Mouse (Mus musculus): ENCODE measurements around the gene Serpina3i. TPM values are rescaled to one million over a fixed set of nuclear protein-coding genes. Genes with fewer than 3 reads are reported as not detected.
"Not testable (repeated sequence)": the region's sequence is repeated elsewhere in the genome, so short reads cannot be mapped to it uniquely, and the experiment has no call there.

Serpina3i gene
- total RNA-seq (2021) = under 1 TPM in 1 of 2 experiments, not detected in 1; 0.73 TPM

DNA sequence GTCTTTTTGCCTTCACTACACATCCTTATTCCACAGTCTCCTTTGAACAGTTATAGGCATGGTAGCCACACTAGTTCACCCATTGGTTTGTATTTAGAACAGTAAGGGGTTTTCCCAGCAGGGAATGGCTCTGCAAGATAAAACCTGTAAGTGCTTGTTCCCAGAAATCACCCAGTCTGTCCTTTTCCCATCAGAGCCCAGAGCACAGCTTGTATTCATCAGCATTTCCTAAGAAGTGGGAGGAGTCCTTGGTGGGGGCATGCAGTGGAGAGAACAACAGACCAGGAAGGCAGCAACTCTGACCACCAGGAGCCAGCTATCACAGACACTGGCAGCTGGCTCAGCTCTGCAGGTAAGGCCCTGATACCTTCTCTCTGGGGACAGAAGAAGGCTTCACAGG is at the start of gene Serpina3i:
TSS of gene Serpina3i (plus strand) at position 260 of the 400 bp plus-strand sequence.
- DNase-seq (ENCODE audit: low spot score) = no peak
- intact Hi-C loops (cut with DNase I) = no loop called here

DNA sequence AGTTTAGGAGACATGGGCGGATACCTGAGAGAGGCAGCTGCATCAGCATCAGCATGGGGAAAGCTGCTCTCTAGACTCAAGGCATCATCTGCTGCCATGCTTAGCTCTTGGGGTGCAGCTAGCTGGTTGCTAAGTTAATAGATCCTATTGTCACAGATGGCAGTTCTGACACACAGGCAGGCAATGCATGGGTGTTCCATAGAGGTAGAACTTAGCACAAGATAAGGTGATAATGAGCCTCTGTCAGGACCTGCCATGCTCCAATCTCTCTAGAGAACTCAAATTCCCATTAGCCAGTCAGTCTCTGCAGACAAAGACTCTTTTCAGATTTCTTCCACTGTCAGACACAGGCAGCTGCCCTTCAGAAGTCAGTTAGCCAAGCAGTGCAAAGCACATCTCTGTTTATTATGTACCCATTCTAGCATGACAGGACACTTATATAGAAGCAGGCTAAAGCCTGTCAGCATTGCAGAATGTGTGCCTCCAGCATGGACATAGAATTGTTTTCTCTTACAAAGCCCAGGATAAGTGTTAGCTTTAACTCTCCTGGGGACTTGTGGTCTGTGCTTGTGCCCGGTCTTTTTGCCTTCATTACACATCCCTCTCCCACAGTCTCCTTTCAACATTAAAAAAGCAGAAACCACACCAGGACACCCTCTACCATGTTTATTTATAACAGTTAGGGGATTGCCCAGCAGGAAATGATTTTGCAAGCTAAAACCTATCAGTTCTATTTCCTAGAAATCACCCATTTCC is 49.1 kb upstream of the Serpina3i start:
- no peak for DNase-seq (ENCODE audit: low spot score)
- intact Hi-C loops (cut with DNase I) = no loop called here

GRCm38 (mm10) chr12:104214445-104214753 is 48.5 kb upstream of the Serpina3i start, which contains the start of gene Serpina3f:
TSS of gene Serpina3f (plus strand) at chr12:104214544.
- no peak for DNase-seq (ENCODE audit: low spot score)
- intact Hi-C loops (cut with DNase I) = no loop called here

DNA sequence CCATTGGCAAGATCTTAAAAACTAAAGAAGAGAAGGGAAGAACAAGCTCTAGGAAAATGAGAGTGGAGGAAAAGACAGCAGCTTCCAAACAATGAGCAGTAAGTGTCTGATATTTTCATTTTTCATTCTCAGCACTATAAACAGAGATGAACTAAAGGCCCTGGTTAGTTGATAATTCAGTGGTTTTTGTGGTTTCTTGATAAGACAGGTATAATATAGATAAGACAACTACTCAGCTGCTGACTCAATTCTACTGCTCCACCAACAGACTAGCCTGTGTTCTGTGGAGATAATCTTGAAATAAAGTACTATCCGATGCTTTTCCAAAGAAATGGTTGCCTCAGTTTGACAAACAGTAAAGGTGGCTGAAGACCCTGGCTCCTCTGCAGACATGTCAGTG is 47.7 kb upstream of the Serpina3i start:
- intact Hi-C loops (cut with DNase I) = no loop called here
- no peak for DNase-seq (ENCODE audit: low spot score)

- no peak for DNase-seq (ENCODE audit: low spot score)
- intact Hi-C loops (cut with DNase I) = loop anchor here (1.0 to 5.0 kb wide), 2 partner anchors 20 to 51 kb away; no protein-coding TSS in a partner anchor
Observed at GRCm38 (mm10) chr12:104221616-104222015, 41.3 kb upstream of the Serpina3i start.

DNA sequence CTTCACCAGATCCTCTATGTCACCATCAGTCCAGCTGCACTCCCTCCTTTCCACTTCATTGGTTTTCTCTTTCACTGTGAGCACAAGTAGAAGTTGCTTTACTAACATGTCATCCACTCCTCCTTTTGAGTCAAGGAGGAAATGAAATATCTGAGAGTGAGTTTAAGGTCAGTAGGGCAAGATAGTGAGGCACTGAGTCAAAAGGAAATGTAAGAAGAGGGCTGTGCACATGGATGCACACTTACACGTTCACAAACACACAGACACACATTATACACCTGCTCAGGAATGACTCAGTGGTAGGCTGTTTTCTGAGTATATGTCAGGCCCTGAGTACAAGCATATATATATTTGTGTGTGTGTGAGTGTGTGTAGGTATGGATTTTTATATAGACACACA is 39.2 kb upstream of the Serpina3i start:
- intact Hi-C loops (cut with DNase I) = loop anchor here (5.0 kb wide), 1 partner anchor 49 kb away; no protein-coding TSS in a partner anchor
- DNase-seq (ENCODE audit: low spot score) = no peak

GRCm38 (mm10) chr12:104224598-104225300 is 38.2 kb upstream of the Serpina3i start:
- no peak for DNase-seq (ENCODE audit: low spot score)

DNA sequence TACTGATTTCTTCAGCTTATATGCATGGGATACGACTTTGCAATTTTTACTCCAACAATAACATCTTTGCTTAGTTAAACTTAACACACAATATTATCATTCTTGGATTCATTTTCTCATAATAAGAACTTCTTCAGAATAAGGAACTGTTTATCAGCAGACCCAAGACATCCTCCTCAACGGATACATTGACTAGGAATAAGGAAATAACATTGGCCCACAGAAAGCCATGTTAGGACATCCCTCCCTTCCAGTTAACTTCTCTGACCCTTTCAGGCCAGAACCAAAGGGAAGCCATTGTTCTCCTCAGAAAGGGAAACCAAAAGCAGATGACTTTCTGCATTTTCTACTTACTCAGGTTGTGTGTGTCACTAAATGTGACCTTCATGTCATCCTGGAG is 32.2 kb upstream of the Serpina3i start:
- DNase-seq (ENCODE audit: low spot score) = no peak
- intact Hi-C loops (cut with DNase I) = no loop called here

More at GRCm38 (mm10) chr12:104224598-104225300, 38.2 kb upstream of the Serpina3i start:
- intact Hi-C loops (cut with DNase I) = loop anchor here (5.0 kb wide), 1 partner anchor 48 kb away; no protein-coding TSS in a partner anchor

DNA sequence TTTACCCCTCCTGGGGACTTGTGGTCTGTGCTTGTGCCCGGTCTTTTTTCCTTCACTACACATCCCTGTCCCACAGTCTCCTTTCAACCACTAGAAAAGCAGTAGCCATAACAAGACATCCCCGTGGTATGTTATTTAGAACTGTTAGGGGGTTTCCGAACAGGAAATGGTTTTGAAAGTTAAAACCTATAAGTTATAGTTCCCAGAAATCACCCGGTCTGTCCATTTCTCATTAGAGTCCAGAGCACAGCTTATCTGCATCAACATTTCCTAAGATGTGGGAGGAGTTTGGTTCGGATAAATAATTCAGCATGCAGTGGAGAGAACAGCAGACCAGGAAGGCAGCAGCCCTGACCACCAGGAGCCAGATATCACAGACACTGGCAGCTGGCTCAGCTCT is 27.0 kb upstream of the Serpina3i start, which contains the start of gene Serpina3g:
TSS of gene Serpina3g (plus strand) at position 331 of the 400 bp plus-strand sequence.
- no peak for DNase-seq (ENCODE audit: low spot score)
- intact Hi-C loops (cut with DNase I) = no loop called here

DNA sequence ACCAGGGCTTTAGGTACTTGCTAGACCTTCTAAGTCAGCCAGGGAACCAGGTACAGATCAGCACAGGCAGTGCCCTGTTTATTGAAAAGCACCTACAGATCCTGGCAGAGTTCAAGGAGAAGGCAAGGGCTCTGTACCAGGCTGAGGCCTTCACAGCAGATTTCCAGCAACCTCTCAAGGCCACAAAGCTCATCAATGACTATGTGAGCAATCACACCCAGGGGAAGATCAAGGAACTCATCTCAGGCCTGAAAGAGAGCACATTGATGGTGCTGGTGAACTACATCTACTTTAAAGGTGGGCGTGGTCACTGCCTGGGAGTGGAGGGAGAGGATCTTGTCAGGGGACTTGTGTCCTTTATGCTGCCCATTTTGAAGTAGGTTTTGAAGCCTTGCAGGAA is 24.9 kb upstream of the Serpina3i start:
- DNase-seq (ENCODE audit: low spot score) = not testable (repeated sequence)

DNA sequence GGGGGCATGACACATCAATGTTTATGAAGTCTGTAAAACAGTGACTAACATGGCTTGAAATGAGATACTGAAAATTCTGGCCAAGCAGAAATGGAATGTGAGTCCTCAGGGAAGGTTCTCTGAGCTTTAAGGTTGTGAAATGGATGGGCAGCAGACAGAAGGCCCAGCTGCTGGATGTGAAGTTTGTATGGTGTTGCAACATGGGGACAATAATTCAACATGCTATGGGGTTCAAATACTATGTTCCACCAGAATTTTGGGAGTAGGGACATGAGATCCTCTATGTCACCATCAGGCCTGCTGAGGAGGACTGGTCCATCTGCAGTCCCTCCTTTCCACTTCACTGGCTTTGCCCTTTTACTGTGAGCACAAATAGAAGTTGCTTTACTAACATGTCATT is 19.6 kb upstream of the Serpina3i start:
- intact Hi-C loops (cut with DNase I) = loop anchor here (10.0 kb wide), 1 partner anchor 171 kb away; no protein-coding TSS in a partner anchor
- no peak for DNase-seq (ENCODE audit: low spot score)

More for the DNA sequence above, 24.9 kb upstream of the Serpina3i start:
- intact Hi-C loops (cut with DNase I) = not testable (repeated sequence)

DNA sequence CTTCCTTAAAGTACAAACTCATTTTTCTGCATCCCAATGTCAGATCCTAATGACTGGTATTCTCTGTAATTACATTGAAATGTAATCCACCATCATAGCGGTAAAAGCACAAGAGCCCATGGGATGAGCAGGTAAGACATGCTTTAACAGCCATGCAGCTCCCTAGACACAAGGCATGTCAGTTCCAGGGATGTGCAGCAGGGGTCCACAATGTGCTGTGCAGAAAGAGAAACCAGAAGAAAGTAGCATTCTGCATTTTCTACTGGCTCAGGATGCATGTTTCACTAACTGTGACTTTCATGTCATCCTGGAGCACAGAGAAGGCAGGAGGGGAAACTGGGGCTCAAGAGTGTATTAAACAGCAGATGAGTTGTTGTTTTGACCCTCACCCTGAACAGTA is 17.8 kb upstream of the Serpina3i start:
- intact Hi-C loops (cut with DNase I) = loop anchor here (10.0 kb wide), 1 partner anchor 170 kb away; no protein-coding TSS in a partner anchor
- no peak for DNase-seq (ENCODE audit: low spot score)

DNA sequence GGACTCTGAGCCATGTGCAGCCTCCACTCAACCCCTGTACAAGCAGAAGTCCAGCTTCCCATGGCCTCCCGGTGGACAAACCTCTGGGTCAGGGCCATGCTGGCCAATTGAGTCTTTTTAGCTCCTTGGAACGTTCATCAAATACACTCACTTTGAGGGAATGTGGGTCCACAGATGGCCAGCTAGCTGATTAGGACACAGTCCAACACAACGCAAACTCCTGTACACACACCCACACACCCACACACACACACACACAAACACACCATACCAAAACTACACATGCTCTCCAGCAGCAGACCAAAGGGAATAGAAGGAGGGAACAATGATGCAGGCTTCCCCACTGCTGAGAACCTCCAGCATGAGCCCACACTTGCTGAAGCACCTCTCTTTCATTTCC is 17.3 kb upstream of the Serpina3i start:
- peak; percentile 14 for DNase-seq (ENCODE audit: low spot score)
- intact Hi-C loops (cut with DNase I) = loop anchor here (10.0 kb wide), 1 partner anchor 169 kb away; no protein-coding TSS in a partner anchor

- no peak for DNase-seq (ENCODE audit: low spot score)
- intact Hi-C loops (cut with DNase I) = loop anchor here (10.0 kb wide), 1 partner anchor 167 kb away; no protein-coding TSS in a partner anchor
Observed at GRCm38 (mm10) chr12:104247553-104248002, 15.3 kb upstream of the Serpina3i start.

GRCm38 (mm10) chr12:104248231-104248630 is 14.7 kb upstream of the Serpina3i start:
- intact Hi-C loops (cut with DNase I) = loop anchor here (10.0 kb wide), 1 partner anchor 167 kb away; no protein-coding TSS in a partner anchor
- no peak for DNase-seq (ENCODE audit: low spot score)

GRCm38 (mm10) chr12:104261041-104261440 is 1.9 kb upstream of the Serpina3i start:
- DNase-seq (ENCODE audit: low spot score) = no peak
- intact Hi-C loops (cut with DNase I) = no loop called here

DNA sequence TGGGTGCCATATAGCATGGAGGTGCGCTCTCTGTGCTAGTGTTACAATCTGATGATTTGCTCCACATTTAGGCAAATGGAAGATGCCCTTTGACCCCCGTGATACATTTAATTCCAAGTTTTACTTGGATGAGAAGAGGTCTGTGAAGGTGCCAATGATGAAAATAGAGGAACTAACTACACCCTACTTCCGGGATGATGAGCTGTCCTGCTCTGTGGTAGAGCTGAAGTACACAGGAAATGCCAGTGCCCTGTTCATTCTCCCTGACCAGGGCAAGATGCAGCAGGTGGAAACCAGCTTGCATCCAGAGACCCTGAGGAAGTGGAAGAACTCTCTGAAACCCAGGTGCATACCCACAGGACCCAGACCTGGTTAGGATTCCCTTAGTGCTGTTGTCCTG is 3.5 kb downstream of the Serpina3i start:
- intact Hi-C loops (cut with DNase I) = no loop called here
- no peak for DNase-seq (ENCODE audit: low spot score)

GRCm38 (mm10) chr12:104278216-104279055 is 15.5 kb downstream of the Serpina3i start:
- intact Hi-C loops (cut with DNase I) = no loop called here
- DNase-seq (ENCODE audit: low spot score) = no peak

- no peak for DNase-seq (ENCODE audit: low spot score)
- intact Hi-C loops (cut with DNase I) = no loop called here
Observed at GRCm38 (mm10) chr12:104279056-104279435, 16.1 kb downstream of the Serpina3i start.

DNA sequence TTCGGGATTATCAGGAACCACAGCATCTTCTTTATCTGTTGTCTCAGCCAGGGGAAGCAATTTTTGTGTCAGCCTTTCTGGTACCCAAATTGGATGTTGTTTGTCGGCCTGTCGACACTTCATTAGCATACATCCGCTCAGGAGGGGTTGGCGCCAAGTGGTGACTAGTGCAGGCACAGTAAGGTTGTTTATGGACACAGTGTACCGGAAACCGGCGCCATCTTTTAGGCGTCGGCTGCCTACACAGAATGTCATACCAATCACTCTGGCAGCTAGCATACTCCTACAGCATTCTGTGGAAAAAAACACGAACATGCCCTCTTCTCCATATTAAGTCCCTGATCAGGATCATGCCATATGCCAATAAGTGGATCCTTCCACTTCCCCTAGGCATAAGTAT is 20.5 kb downstream of the Serpina3i start:
- intact Hi-C loops (cut with DNase I) = no loop called here
- DNase-seq (ENCODE audit: low spot score) = no peak

Measured in heart, postnatal 25 days (tissue).